Mouse (Mus musculus) right cerebral cortex, adult 18-20 months (tissue): Measurements from ENCODE around the gene Mageb3.
"Not testable (repeated sequence)": the region's sequence is repeated elsewhere in the genome, so short reads cannot be mapped to it uniquely, and the experiment has no call there.

Source experiments
- DNase-seq: peaks from one replicate; pipeline ENCODE4 v3.0.0; 2022; ENCODE audit warnings: mixed read lengths

The Mageb3 gene

DNA sequence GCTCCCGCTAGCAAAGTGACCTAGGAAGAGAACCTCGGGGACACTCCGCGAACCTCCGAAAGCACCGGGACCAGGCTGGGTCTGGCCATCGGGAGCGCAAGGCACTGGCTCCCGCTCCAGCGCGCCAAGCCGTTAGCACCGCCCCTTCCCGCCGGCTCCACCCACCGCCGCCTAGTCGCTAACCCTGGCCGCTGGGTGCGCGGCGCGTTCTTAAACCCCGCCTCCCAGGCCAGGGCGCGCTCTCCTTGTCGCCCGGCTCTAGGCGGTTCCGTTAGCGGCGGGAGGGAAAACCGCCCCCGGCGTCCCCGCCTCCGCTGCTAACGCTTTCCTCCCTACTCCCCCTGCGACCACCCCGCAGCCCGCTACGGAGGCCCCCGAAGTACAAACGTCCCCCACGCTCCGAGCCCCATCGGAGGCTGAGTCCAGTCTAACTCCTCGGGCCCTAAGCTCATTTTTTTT lies at the start of gene Mageb3, which contains the start of gene Ctdspl2:
Gene Mageb3 (minus strand): TSS at position 328 of the 459 bp plus-strand sequence.
Gene Ctdspl2 (plus strand): TSS at position 237 of the 459 bp plus-strand sequence.
- DNase-seq = peak; percentile 96

DNA sequence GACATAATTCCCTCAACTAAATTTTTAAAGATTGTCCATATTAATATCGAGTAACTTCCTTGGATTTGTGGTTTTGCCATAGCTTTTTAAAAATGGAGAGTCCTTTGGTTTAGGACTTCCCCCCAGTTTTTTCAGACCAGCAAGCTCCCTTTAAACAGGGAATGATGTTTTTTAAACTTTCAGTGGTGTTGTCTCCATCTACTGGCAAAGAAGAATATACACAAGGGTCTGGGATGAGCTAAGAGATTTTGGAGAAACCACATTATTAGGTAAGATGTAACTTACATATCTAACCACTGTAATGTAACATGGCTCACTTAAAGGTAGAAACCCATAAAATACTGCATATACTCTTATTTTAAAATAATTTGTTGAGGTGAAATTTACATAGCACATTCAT lies 39.8 kb upstream of the Mageb3 start:
- no peak for DNase-seq

DNA sequence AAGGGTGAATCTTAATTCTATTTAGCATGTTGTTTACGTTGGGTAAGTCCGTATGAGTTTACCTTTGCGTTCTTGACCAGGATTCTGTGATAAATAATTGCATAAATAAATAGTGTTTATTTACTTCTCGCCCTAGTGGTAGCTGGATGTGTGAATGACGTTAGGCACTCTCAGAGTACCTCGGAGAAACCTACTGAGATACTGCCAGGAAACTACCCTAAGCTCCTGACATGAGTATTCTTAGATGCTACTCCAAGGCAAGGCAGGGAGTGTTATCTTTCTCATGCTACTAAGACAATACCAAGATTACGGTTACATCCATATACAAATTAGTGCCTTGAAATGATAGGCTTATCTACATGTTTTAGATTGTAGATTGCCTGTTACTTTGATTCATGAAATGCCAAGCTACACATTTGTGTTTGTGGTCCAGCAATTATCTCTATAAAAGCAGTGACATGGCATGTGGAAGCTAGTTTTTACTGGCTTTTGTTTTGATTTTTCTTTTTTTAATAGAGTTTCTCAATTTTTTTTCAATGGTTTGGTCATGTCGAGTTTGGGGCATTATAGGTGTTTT lies 1.4 kb upstream of the Mageb3 start:
- DNase-seq = no peak

GRCm38 (mm10) chr2:121956224-121957018 lies 529 bp upstream of the Mageb3 start:
- peak; percentile 96 for DNase-seq

DNA sequence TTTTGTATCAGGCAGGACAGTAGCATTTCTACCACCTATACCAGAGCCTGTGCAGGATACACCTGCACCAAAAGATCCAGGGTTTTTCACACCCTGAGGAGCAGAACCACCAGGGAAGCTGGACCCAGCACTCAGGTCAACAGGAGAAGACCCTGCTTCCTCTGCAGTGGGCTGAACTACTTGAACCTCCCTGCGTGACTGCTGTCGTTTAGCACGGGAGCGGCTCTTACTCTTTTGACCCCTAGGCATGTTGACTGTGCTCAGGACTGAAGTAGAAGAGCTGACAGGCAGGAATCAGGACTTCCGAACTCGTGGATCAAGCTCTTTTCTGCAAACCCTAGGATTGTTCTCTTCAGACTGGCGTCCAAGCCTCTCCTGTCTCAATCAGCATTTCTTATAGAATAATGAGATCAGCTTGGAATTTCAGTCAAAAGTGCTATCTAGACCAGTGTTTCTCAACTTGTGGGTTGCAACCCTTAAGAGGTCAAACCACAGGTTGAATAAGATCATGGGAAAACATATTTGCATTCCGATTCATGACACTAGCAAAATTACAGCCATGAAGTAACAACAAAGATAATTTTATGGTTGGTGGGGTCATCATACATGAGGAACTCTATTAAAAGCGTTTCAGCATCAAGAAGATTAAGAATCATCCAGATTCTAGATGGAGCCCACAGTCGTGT lies 778 bp downstream of the Mageb3 start:
- DNase-seq = no peak

GRCm38 (mm10) chr2:121943364-121943763 lies 12.5 kb downstream of the Mageb3 start:
- no peak for DNase-seq

DNA sequence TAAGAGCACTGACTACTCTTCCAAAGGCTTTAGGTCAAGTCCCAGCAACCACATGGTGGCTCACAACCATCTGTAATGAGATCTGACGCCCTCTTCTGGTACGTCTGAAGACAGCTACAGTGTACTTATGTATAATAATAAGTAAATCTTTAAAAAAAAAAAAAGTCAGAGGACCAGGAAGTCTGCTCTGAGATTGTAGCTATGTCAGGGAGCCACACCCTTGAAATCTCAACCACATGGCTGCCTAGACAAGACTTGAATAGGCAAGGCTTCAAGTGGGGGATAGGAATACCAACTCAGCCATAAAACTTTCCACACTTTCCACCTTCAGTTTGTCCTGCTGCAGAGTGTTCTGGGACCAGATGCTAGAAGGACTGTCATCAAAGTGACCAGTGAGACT lies 18.3 kb downstream of the Mageb3 start:
- not testable (repeated sequence) for DNase-seq

DNA sequence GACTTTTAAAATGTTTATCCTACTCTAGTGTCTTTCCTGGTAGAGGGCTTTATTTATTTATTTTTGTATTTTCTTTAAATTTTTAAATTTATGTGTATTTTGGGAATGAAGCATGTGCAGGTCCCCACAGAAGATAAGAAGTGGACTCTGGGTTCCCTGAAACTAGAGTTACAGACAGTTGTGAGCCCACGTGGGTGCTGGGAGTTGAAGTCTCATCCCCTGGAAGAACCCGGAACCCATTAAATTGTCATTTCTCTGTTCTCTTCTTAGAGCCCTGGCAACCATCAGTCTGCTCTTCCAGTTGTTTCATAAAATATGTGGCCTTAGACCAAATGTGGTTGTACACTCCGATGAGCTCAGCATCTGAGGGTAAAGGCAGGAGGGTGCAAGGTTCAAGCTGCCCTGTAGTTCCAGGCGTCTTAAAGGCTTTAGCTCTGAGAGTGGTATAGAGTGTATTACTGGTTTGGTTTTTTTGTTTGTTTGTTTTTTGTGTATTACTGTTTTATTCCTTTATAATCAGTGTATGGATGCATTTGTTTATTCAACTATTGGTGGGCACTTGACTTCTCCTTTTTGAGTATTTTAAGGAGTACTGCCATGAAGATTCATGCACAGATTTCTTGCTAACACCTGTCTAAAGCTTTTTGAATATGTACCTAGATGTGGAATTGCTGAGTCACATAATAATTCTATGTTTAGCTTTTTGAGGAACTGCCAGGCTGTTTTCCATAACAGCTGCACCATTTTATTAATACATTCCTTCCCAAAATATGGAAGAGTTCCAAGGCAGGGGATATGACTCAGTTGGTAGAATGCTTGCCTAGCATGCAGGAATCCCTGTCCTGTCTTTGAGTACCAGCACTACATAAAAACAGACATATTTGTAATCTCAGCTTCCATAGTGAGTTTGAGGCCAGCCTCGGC lies 39.6 kb downstream of the Mageb3 start:
- DNase-seq = peak; percentile 26

- no peak for DNase-seq
These were observed 45.9 kb downstream of the Mageb3 start for GRCm38 (mm10) chr2:121909975-121910374.
